Mouse (Mus musculus) stomach, postnatal 0 days (tissue): ENCODE results near the gene Palld. TPM values are rescaled to one million over a fixed set of nuclear protein-coding genes. Genes with fewer than 3 reads are reported as not detected.

Source experiments
- ATAC-seq: fragments of 200-750 bp; cut with Nextera tagmentation; 2 replicates; pipeline ENCODE4 v1.8.0; 2017; ENCODE audit not compliant: low FRiP score, low TSS enrichment
- DNase-seq: peaks from one replicate; pipeline ENCODE4 v3.0.0-alpha.2; 2016; ENCODE audit warnings: low spot score
- H3K27ac ChIP-seq: fragments of 300-500 bp; sonication (generic); replicated peaks from 2 replicates; pipeline ENCODE4 v1.5.1; 2014; ENCODE audit warnings: mild to moderate bottlenecking, control low read depth
- H3K27me3 ChIP-seq: fragments of 300-500 bp; sonication (generic); 2 replicates; pipeline ENCODE4 v1.6.1; 2014; ENCODE audit warnings: low read length; ENCODE audit not compliant: control insufficient read depth, insufficient read depth
- H3K36me3 ChIP-seq: fragments of 300-500 bp; sonication (generic); 2 replicates; pipeline ENCODE4 v1.6.1; 2014; ENCODE audit warnings: low read length, mixed read lengths; ENCODE audit not compliant: control insufficient read depth, insufficient read depth
- H3K4me1 ChIP-seq: fragments of 300-500 bp; sonication (generic); replicated peaks from 2 replicates; pipeline ENCODE4 v1.6.1; 2014; ENCODE audit warnings: antibody characterized with exemption; ENCODE audit not compliant: control insufficient read depth, insufficient read depth
- H3K4me2 ChIP-seq: fragments of 300-500 bp; sonication (generic); replicated peaks from 2 replicates; pipeline ENCODE4 v1.6.1; 2014; ENCODE audit warnings: low read depth, mild to moderate bottlenecking, control low read depth, moderate library complexity
- H3K4me3 ChIP-seq: fragments of 300-500 bp; sonication (generic); 2 replicates; pipeline ENCODE4 v1.5.1; 2014; ENCODE audit warnings: low read depth, low read length, control low read depth
- H3K9ac ChIP-seq: fragments of 300-500 bp; sonication (generic); 2 replicates; pipeline ENCODE4 v1.6.1; 2014; ENCODE audit warnings: mild to moderate bottlenecking, low read length, control low read depth, mixed read lengths
- H3K9me3 ChIP-seq: fragments of 300-500 bp; sonication (generic); 2 replicates; pipeline ENCODE4 v1.6.1; 2016; ENCODE audit warnings: low read length; ENCODE audit not compliant: control insufficient read depth
- CTCF ChIP-seq: IDR thresholded peaks from 2 replicates; pipeline ENCODE4 v1.5.1; 2016; ENCODE audit warnings: antibody characterized with exemption, low read depth, mild to moderate bottlenecking, moderate library complexity
- EP300 ChIP-seq: optimal IDR thresholded peaks from 2 replicates; pipeline ENCODE3; 2016; ENCODE audit warnings: antibody characterized with exemption
- WGBS: fragments of 180-500 bp; shearing (Covaris S2); extraction: QIAGEN DNeasy Blood & Tissue Kit; methylation state at CpG from one replicate; pipeline ENCODE4 v1.1.7; 2014; 5-methylcytosine and 5-hydroxymethylcytosine counted together
- polyA plus RNA-seq: library from polyadenylated mRNA; unstranded; fragments of >200 nt; fragmentation: Nextera tagmentation; extraction: Ambion mirVana; gene quantifications from 2 replicates; pipeline ENCODE4 v1.2.1, GENCODE M21; 2015

Gene Palld
- polyA plus RNA-seq, 1 experiment from 2014 or later, result 71.0 TPM

DNA sequence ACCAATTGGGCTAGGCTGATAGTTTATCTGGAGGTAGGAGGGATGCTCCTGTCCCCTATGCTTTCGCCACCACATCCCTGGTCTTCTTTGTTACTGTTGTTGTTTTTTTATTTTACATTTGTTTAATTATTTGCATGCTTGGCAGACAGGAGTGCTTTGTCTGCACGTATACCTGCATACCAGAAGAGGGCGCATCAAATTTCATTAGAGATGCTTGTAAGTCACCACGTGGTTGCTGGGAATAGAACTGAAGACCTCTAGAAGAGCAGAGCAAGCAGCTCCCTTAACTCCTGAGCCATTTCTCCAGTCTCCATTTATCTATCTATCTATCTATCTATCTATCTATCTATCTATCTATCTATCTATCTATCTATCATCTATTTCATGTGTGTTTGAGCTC, 166.4 kb downstream of the Palld start:
- DNase-seq (no peak), ATAC-seq (no peak)
- Histone ChIP-seq H3K9me3 (no peaks in the 10 kb centered on the region), H3K27me3 (no peaks in the 10 kb centered on the region), H3K9ac (no peak overlapping the region), H3K4me2 (no peak overlapping the region), H3K36me3 (no peaks in the 10 kb centered on the region), H3K4me3 (no peak overlapping the region), H3K4me1 (no peaks in the 10 kb centered on the region), H3K27ac (no peak overlapping the region)
- WGBS, result 47% methylated on average over 4 of the region's 4 CpGs
- TF ChIP-seq EP300 (no peak), CTCF (peak; percentile 63)

- Histone ChIP-seq H3K27me3 (no peaks in the 10 kb centered on the region), H3K4me2 (no peak overlapping the region), H3K9me3 (no peaks in the 10 kb centered on the region), H3K36me3 (no peaks in the 10 kb centered on the region), H3K9ac (no peak overlapping the region), H3K4me3 (no peak overlapping the region), H3K27ac (no peak overlapping the region), H3K4me1 (no peaks in the 10 kb centered on the region)
- WGBS, result 92% methylated on average over 8 of the region's 8 CpGs
- ATAC-seq (no peak), DNase-seq (no peak)
- TF ChIP-seq CTCF, result no peak
- TF ChIP-seq EP300, result no peak
Measured at GRCm38 (mm10) chr8:61734164-61734563, 168.3 kb downstream of the Palld start.

GRCm38 (mm10) chr8:61732184-61732583, 170.3 kb downstream of the Palld start:
- Histone ChIP-seq H3K36me3 (no peaks in the 10 kb centered on the region), H3K9ac (no peak overlapping the region), H3K4me2 (no peak overlapping the region), H3K27me3 (no peaks in the 10 kb centered on the region), H3K4me3 (no peak overlapping the region), H3K9me3 (no peaks in the 10 kb centered on the region), H3K4me1 (no peaks in the 10 kb centered on the region), H3K27ac (no peak overlapping the region)
- TF ChIP-seq EP300, result no peak
- no peak for TF ChIP-seq CTCF
- ATAC-seq (peak; percentile 74), DNase-seq (peak; percentile 30)
- 63% methylated on average over 6 of the region's 6 CpGs for WGBS

GRCm38 (mm10) chr8:61731306-61732088, 171.0 kb downstream of the Palld start:
- Histone ChIP-seq H3K27me3 (no peaks in the 10 kb centered on the region), H3K9me3 (no peaks in the 10 kb centered on the region), H3K27ac (no peak overlapping the region), H3K4me3 (no peak overlapping the region), H3K36me3 (no peaks in the 10 kb centered on the region), H3K4me2 (no peak overlapping the region), H3K9ac (no peak overlapping the region), H3K4me1 (no peaks in the 10 kb centered on the region)
- ATAC-seq, result no peak
- WGBS, result 74% methylated on average over 5 of the region's 5 CpGs
- TF ChIP-seq CTCF, result no peak
- DNase-seq, result no peak

GRCm38 (mm10) chr8:61730669-61731068, 171.8 kb downstream of the Palld start:
- DNase-seq (no peak), ATAC-seq (no peak)
- no peak overlapping the region for H3K4me3 ChIP-seq
- no peak overlapping the region for H3K4me2 ChIP-seq
- no peaks in the 10 kb centered on the region for H3K9me3 ChIP-seq
- H3K4me1 ChIP-seq, result no peaks in the 10 kb centered on the region
- TF ChIP-seq EP300 (no peak), CTCF (no peak)
- 76% methylated on average over 6 of the region's 6 CpGs for WGBS
- no peak overlapping the region for H3K27ac ChIP-seq
- no peaks in the 10 kb centered on the region for H3K27me3 ChIP-seq
- H3K36me3 ChIP-seq, result no peaks in the 10 kb centered on the region
- H3K9ac ChIP-seq, result no peak overlapping the region

- Histone ChIP-seq H3K4me3 (no peak overlapping the region), H3K27ac (no peak overlapping the region), H3K4me1 (0 out of 2 replicates have a peak, but pooled peaks cover 2% of the 10 kb centered on the region), H3K9ac (no peak overlapping the region), H3K36me3 (no peaks in the 10 kb centered on the region), H3K4me2 (no peak overlapping the region), H3K9me3 (no peaks in the 10 kb centered on the region), H3K27me3 (no peaks in the 10 kb centered on the region)
- no peak for DNase-seq
- TF ChIP-seq CTCF, result no peak
- 16% methylated on average over 8 of the region's 8 CpGs for WGBS
- no peak; the same call in 1 of the 2 replicates for ATAC-seq
Measured at GRCm38 (mm10) chr8:61725306-61726017, 177.0 kb downstream of the Palld start.
